Mouse (Mus musculus) E14TG2a.4 (cell line): ENCODE results near the gene Pex16.
A peak's percentile ranks its signal among the peaks of the same experiment; 100 is the strongest.

Experiments used
- H3K27me3 ChIP-seq: 2 replicates; pipeline ENCODE4 v1.6.1; 2014; ENCODE audit warnings: low read length, control low read depth; ENCODE audit not compliant: insufficient read depth
- H3K36me3 ChIP-seq: 2 replicates; pipeline ENCODE4 v1.6.1; 2014; ENCODE audit warnings: low read length, control low read depth; ENCODE audit not compliant: insufficient read depth
- H3K4me1 ChIP-seq: replicated peaks from 2 replicates; pipeline ENCODE4 v1.6.1; 2014; ENCODE audit warnings: low read depth, low read length, control low read depth
- H3K4me3 ChIP-seq: replicated peaks from 2 replicates; pipeline ENCODE4 v1.5.1; 2014; ENCODE audit warnings: mild to moderate bottlenecking, low read length
- H3K9me3 ChIP-seq: 2 replicates; pipeline ENCODE4 v1.6.1; 2014; ENCODE audit warnings: low read length, control low read depth
- CTCF ChIP-seq: conservative IDR thresholded peaks from 2 replicates; pipeline ENCODE4 v1.5.1; 2014; ENCODE audit warnings: low read length
- NANOG ChIP-seq: IDR thresholded peaks from 2 replicates; pipeline ENCODE4 v1.6.1; 2014; ENCODE audit warnings: borderline replicate concordance, low read length, mixed read lengths
- POU5F1 ChIP-seq: IDR thresholded peaks from 2 replicates; pipeline ENCODE4 v1.6.1; 2014; ENCODE audit warnings: low read length, borderline replicate concordance

Pex16 gene

GRCm38 (mm10) chr2:92374514-92374913, at the start of gene Pex16, which contains the start of gene Large2:
Gene Pex16 (plus strand): TSS chr2:92374676.
Gene Large2 (minus strand): TSS chr2:92374869.
- no peaks in the 10 kb centered on the region for H3K9me3 ChIP-seq
- peaks cover 68% of the 10 kb centered on the region for H3K4me1 ChIP-seq
- TF ChIP-seq POU5F1 (no peak), NANOG (no peak), CTCF (no peak)
- peak within 1 kb of the TSS; percentile 97 for H3K4me3 ChIP-seq
- H3K36me3 ChIP-seq: peaks cover 24% of the 10 kb centered on the region
- peaks cover 10% of the 10 kb centered on the region; the same call in 1 of the 2 replicates for H3K27me3 ChIP-seq

- no peak overlapping the region for H3K4me3 ChIP-seq
- H3K27me3 ChIP-seq: no peaks in the 10 kb centered on the region
- no peaks in the 10 kb centered on the region for H3K9me3 ChIP-seq
- peaks cover 7% of the 10 kb centered on the region for H3K4me1 ChIP-seq
- peaks cover 53% of the 10 kb centered on the region for H3K36me3 ChIP-seq
- TF ChIP-seq POU5F1 (no peak), NANOG (no peak), CTCF (no peak)
Observed at GRCm38 (mm10) chr2:92325676-92326075, 48.8 kb upstream of the Pex16 start.

GRCm38 (mm10) chr2:92326221-92326620, 48.3 kb upstream of the Pex16 start:
- TF ChIP-seq CTCF (no peak), POU5F1 (no peak), NANOG (no peak)
- Histone ChIP-seq H3K36me3 (peaks cover 54% of the 10 kb centered on the region), H3K27me3 (no peaks in the 10 kb centered on the region), H3K4me3 (no peak overlapping the region), H3K9me3 (no peaks in the 10 kb centered on the region), H3K4me1 (peaks cover 11% of the 10 kb centered on the region)

- no peak overlapping the region for H3K4me3 ChIP-seq
- H3K4me1 ChIP-seq: peaks cover 14% of the 10 kb centered on the region
- peaks cover 61% of the 10 kb centered on the region for H3K36me3 ChIP-seq
- H3K27me3 ChIP-seq: no peaks in the 10 kb centered on the region
- no peak for TF ChIP-seq POU5F1
- TF ChIP-seq CTCF: no peak
- TF ChIP-seq NANOG: no peak
- H3K9me3 ChIP-seq: no peaks in the 10 kb centered on the region
Observed at GRCm38 (mm10) chr2:92327601-92328000, 46.9 kb upstream of the Pex16 start.

GRCm38 (mm10) chr2:92328206-92328605, 46.3 kb upstream of the Pex16 start:
- peaks cover 14% of the 10 kb centered on the region for H3K4me1 ChIP-seq
- no peaks in the 10 kb centered on the region for H3K27me3 ChIP-seq
- TF ChIP-seq POU5F1 (no peak), NANOG (no peak), CTCF (no peak)
- peaks cover 62% of the 10 kb centered on the region for H3K36me3 ChIP-seq
- H3K4me3 ChIP-seq: no peak overlapping the region
- no peaks in the 10 kb centered on the region for H3K9me3 ChIP-seq

GRCm38 (mm10) chr2:92330840-92331239, 43.6 kb upstream of the Pex16 start:
- Histone ChIP-seq H3K27me3 (no peaks in the 10 kb centered on the region), H3K4me3 (no peak overlapping the region), H3K9me3 (no peaks in the 10 kb centered on the region), H3K36me3 (peaks cover 74% of the 10 kb centered on the region), H3K4me1 (peaks cover 14% of the 10 kb centered on the region)
- TF ChIP-seq NANOG: no peak
- TF ChIP-seq POU5F1: no peak
- peak; percentile 49 for TF ChIP-seq CTCF

- no peaks in the 10 kb centered on the region for H3K9me3 ChIP-seq
- H3K4me3 ChIP-seq: no peak overlapping the region
- no peak for TF ChIP-seq NANOG
- TF ChIP-seq CTCF: peak; percentile 39; the same call in 1 of the 2 replicates
- TF ChIP-seq POU5F1: no peak
- H3K36me3 ChIP-seq: peaks cover 71% of the 10 kb centered on the region
- H3K4me1 ChIP-seq: peaks cover 14% of the 10 kb centered on the region
- H3K27me3 ChIP-seq: no peaks in the 10 kb centered on the region
Observed at GRCm38 (mm10) chr2:92331410-92331809, 43.1 kb upstream of the Pex16 start.

GRCm38 (mm10) chr2:92331871-92332270, 42.6 kb upstream of the Pex16 start:
- H3K36me3 ChIP-seq: peaks cover 71% of the 10 kb centered on the region
- H3K27me3 ChIP-seq: no peaks in the 10 kb centered on the region
- peaks cover 14% of the 10 kb centered on the region for H3K4me1 ChIP-seq
- no peaks in the 10 kb centered on the region for H3K9me3 ChIP-seq
- H3K4me3 ChIP-seq: no peak overlapping the region
- no peak for TF ChIP-seq POU5F1
- TF ChIP-seq CTCF: no peak
- TF ChIP-seq NANOG: no peak

GRCm38 (mm10) chr2:92342418-92342817, 32.1 kb upstream of the Pex16 start:
- H3K27me3 ChIP-seq: no peaks in the 10 kb centered on the region
- H3K9me3 ChIP-seq: no peaks in the 10 kb centered on the region
- H3K4me3 ChIP-seq: no peak overlapping the region
- TF ChIP-seq NANOG (no peak), CTCF (no peak), POU5F1 (no peak)
- peaks cover 31% of the 10 kb centered on the region for H3K36me3 ChIP-seq
- H3K4me1 ChIP-seq: no peaks in the 10 kb centered on the region

GRCm38 (mm10) chr2:92347191-92347590, 27.3 kb upstream of the Pex16 start:
- Histone ChIP-seq H3K9me3 (no peaks in the 10 kb centered on the region), H3K4me3 (no peak overlapping the region), H3K36me3 (peaks cover 65% of the 10 kb centered on the region), H3K4me1 (no peaks in the 10 kb centered on the region), H3K27me3 (no peaks in the 10 kb centered on the region)
- TF ChIP-seq POU5F1 (no peak), NANOG (no peak), CTCF (no peak)
